Mouse (Mus musculus) hindbrain, embryonic 11.5 days (tissue): ENCODE results near the gene Smoc1. TPM values are rescaled to one million over a fixed set of nuclear protein-coding genes. Genes with fewer than 3 reads are reported as not detected.

ENCODE experiments used
- ATAC-seq: fragments of 200-750 bp; cut with Nextera tagmentation; 2 replicates; pipeline ENCODE4 v1.8.0; 2017; ENCODE audit warnings: mild to moderate bottlenecking, moderate TSS enrichment, moderate library complexity; ENCODE audit not compliant: low FRiP score
- DNase-seq: peaks from one replicate; pipeline ENCODE4 v3.0.0-alpha.2; 2015; ENCODE audit warnings: low spot score
- H3K27ac ChIP-seq: fragments of 300-500 bp; sonication (generic); 2 replicates; pipeline ENCODE4 v1.5.1; 2014; ENCODE audit warnings: mild to moderate bottlenecking, low read depth, low read length
- H3K27me3 ChIP-seq: fragments of 300-500 bp; sonication (generic); 2 replicates; pipeline ENCODE4 v1.6.1; 2014; ENCODE audit warnings: mild to moderate bottlenecking, low read length, moderate library complexity, mixed read lengths; ENCODE audit not compliant: control insufficient read depth, insufficient read depth
- H3K36me3 ChIP-seq: fragments of 300-500 bp; sonication (generic); 2 replicates; pipeline ENCODE4 v1.6.1; 2014; ENCODE audit warnings: mild to moderate bottlenecking, low read length, moderate library complexity, mixed read lengths; ENCODE audit not compliant: control insufficient read depth, insufficient read depth
- H3K4me1 ChIP-seq: fragments of 300-500 bp; sonication (generic); replicated peaks from 2 replicates; pipeline ENCODE4 v1.6.1; 2014; ENCODE audit warnings: low read length, mixed read lengths; ENCODE audit not compliant: control insufficient read depth, insufficient read depth
- H3K4me2 ChIP-seq: fragments of 300-500 bp; sonication (generic); replicated peaks from 2 replicates; pipeline ENCODE4 v1.6.1; 2014; ENCODE audit warnings: mild to moderate bottlenecking, low read depth, low read length
- H3K4me3 ChIP-seq: fragments of 300-500 bp; sonication (generic); 2 replicates; pipeline ENCODE4 v1.5.1; 2014; ENCODE audit warnings: low read depth, low read length
- H3K9ac ChIP-seq: fragments of 300-500 bp; sonication (generic); 2 replicates; pipeline ENCODE4 v1.6.1; 2014; ENCODE audit warnings: low read depth, low read length
- H3K9me3 ChIP-seq: fragments of 300-500 bp; sonication (generic); 2 replicates; pipeline ENCODE4 v1.6.1; 2016; ENCODE audit warnings: low read length; ENCODE audit not compliant: control insufficient read depth
- WGBS: fragments of 180-500 bp; shearing (Covaris S2); extraction: QIAGEN DNeasy Blood & Tissue Kit; methylation state at CpG from one replicate; pipeline ENCODE4 v1.1.7; 2014; 5-methylcytosine and 5-hydroxymethylcytosine counted together
- polyA plus RNA-seq: library from polyadenylated mRNA; unstranded; fragments of >200 nt; fragmentation: Nextera tagmentation; extraction: Ambion mirVana; gene quantifications from 2 replicates; pipeline ENCODE4 v1.2.1, GENCODE M21; 2014

The Smoc1 gene
- 12.9 and 18.7 TPM in 2 replicates for polyA plus RNA-seq

- Histone ChIP-seq H3K36me3 (no peaks in the 10 kb centered on the region), H3K4me2 (peak within 1 kb of the TSS; percentile 95), H3K27me3 (peaks cover 5% of the 10 kb centered on the region; the same call in 1 of the 2 replicates), H3K9ac (peak within 1 kb of the TSS; percentile 72), H3K4me1 (peaks cover 3% of the 10 kb centered on the region; the same call in 1 of the 2 replicates), H3K9me3 (no peaks in the 10 kb centered on the region), H3K4me3 (peak within 1 kb of the TSS; percentile 74), H3K27ac (no peak within 1 kb of the TSS)
- 6% methylated on average over 36 of the region's 42 CpGs for WGBS
- DNase-seq (peak; percentile 87), ATAC-seq (peak; percentile 94)
Observed at GRCm38 (mm10) chr12:81026277-81026994, at the start of gene Smoc1. TSS of gene Smoc1 (plus strand) at chr12:81026808.

- Histone ChIP-seq H3K27me3 (no peaks in the 10 kb centered on the region), H3K4me2 (no peak overlapping the region), H3K4me3 (no peak overlapping the region), H3K27ac (no peak overlapping the region), H3K9ac (no peak overlapping the region), H3K36me3 (no peaks in the 10 kb centered on the region), H3K4me1 (no peaks in the 10 kb centered on the region), H3K9me3 (no peaks in the 10 kb centered on the region)
- WGBS = 1% methylated on average over 7 of the region's 7 CpGs
- DNase-seq (peak; percentile 91), ATAC-seq (no peak)
Observed at GRCm38 (mm10) chr12:80982326-80982725, 44.3 kb upstream of the Smoc1 start.

GRCm38 (mm10) chr12:80983695-80984094 is 42.9 kb upstream of the Smoc1 start:
- Histone ChIP-seq H3K27ac (no peak overlapping the region), H3K4me3 (no peak overlapping the region), H3K36me3 (no peaks in the 10 kb centered on the region), H3K9ac (no peak overlapping the region), H3K27me3 (no peaks in the 10 kb centered on the region), H3K4me2 (no peak overlapping the region), H3K4me1 (no peaks in the 10 kb centered on the region), H3K9me3 (no peaks in the 10 kb centered on the region)
- 84% methylated on average over 9 of the region's 9 CpGs for WGBS
- ATAC-seq (no peak), DNase-seq (no peak)

GRCm38 (mm10) chr12:80986628-80987027 is 40.0 kb upstream of the Smoc1 start:
- Histone ChIP-seq H3K9me3 (no peaks in the 10 kb centered on the region), H3K27ac (no peak overlapping the region), H3K4me3 (no peak overlapping the region), H3K4me1 (0 out of 2 replicates have a peak, but pooled peaks cover 2% of the 10 kb centered on the region), H3K27me3 (no peaks in the 10 kb centered on the region; the same call in 1 of the 2 replicates), H3K9ac (no peak overlapping the region), H3K4me2 (no peak overlapping the region), H3K36me3 (no peaks in the 10 kb centered on the region)
- WGBS = 86% methylated on average over 4 of the region's 4 CpGs
- DNase-seq = no peak
- ATAC-seq = no peak

- 87% methylated on average over 3 of the region's 3 CpGs for WGBS
- Histone ChIP-seq H3K27ac (no peak overlapping the region), H3K4me2 (no peak overlapping the region), H3K27me3 (no peaks in the 10 kb centered on the region; the same call in 1 of the 2 replicates), H3K4me3 (no peak overlapping the region), H3K36me3 (no peaks in the 10 kb centered on the region), H3K9me3 (no peaks in the 10 kb centered on the region), H3K9ac (no peak overlapping the region), H3K4me1 (0 out of 2 replicates have a peak, but pooled peaks cover 2% of the 10 kb centered on the region)
- DNase-seq (no peak), ATAC-seq (no peak)
Observed at GRCm38 (mm10) chr12:80988286-80988685, 38.3 kb upstream of the Smoc1 start.

GRCm38 (mm10) chr12:80990901-80991445 is 35.6 kb upstream of the Smoc1 start:
- Histone ChIP-seq H3K27me3 (no peaks in the 10 kb centered on the region; the same call in 1 of the 2 replicates), H3K4me1 (0 out of 2 replicates have a peak, but pooled peaks cover 2% of the 10 kb centered on the region), H3K9me3 (no peaks in the 10 kb centered on the region; the same call in 1 of the 2 replicates), H3K4me3 (no peak overlapping the region), H3K27ac (no peak overlapping the region), H3K9ac (no peak overlapping the region), H3K4me2 (no peak overlapping the region), H3K36me3 (no peaks in the 10 kb centered on the region)
- no peak; the same call in 1 of the 2 replicates for ATAC-seq
- 58% methylated on average over 13 of the region's 13 CpGs for WGBS
- DNase-seq = no peak

- WGBS = 85% methylated on average over 10 of the region's 10 CpGs
- H3K27me3 ChIP-seq = no peaks in the 10 kb centered on the region; the same call in 1 of the 2 replicates
- 0 out of 2 replicates have a peak, but pooled peaks cover 2% of the 10 kb centered on the region for H3K4me1 ChIP-seq
- no peak overlapping the region for H3K4me3 ChIP-seq
- no peak overlapping the region for H3K27ac ChIP-seq
- H3K9ac ChIP-seq = no peak overlapping the region
- ATAC-seq (no peak), DNase-seq (no peak)
- H3K9me3 ChIP-seq = no peaks in the 10 kb centered on the region; the same call in 1 of the 2 replicates
- no peaks in the 10 kb centered on the region for H3K36me3 ChIP-seq
- no peak overlapping the region for H3K4me2 ChIP-seq
Observed at GRCm38 (mm10) chr12:80991806-80992205, 34.8 kb upstream of the Smoc1 start.

- H3K4me3 ChIP-seq = no peak overlapping the region
- DNase-seq (no peak), ATAC-seq (no peak)
- no peaks in the 10 kb centered on the region for H3K36me3 ChIP-seq
- H3K27ac ChIP-seq = no peak overlapping the region
- H3K9me3 ChIP-seq = no peaks in the 10 kb centered on the region; the same call in 1 of the 2 replicates
- H3K4me1 ChIP-seq = 0 out of 2 replicates have a peak, but pooled peaks cover 2% of the 10 kb centered on the region
- no peaks in the 10 kb centered on the region; the same call in 1 of the 2 replicates for H3K27me3 ChIP-seq
- no peak overlapping the region for H3K4me2 ChIP-seq
- 85% methylated on average over 8 of the region's 8 CpGs for WGBS
- H3K9ac ChIP-seq = no peak overlapping the region
Observed at GRCm38 (mm10) chr12:80992540-80993122, 34.0 kb upstream of the Smoc1 start.
